Mouse (Mus musculus): ENCODE results near the gene Tspan12. TPM values are rescaled to one million over a fixed set of nuclear protein-coding genes. Genes with fewer than 3 reads are reported as not detected.
"Not testable (repeated sequence)": the region's sequence is repeated elsewhere in the genome, so short reads cannot be mapped to it uniquely, and the experiment has no call there.

Gene Tspan12
- polyA plus RNA-seq (2014; fragmentation: Nextera tagmentation; extraction: Ambion mirVana), result 63.6 and 69.5 TPM in 2 replicates

DNA sequence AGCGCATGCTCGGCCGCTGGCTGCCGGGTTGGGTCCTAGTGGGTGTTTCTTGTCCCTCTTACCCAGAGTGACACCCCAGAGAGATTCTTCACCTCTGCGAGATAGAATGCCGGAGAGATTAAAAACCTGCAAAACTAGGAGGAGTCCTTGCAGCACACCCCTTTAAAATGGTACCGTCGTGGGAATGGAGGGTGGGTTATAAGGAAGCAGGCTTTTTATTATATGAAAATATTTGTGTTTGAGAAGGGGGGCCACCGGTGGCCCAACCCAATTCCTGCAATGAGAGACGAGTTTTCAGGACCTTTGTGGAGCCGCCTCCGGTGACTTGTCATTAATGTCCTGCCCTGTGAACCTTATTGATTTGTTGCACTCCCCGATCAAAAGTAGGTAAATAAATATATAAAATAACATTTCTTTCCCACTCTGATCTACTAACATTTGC, at the start of gene Tspan12:
TSS of gene Tspan12 (minus strand) at position 172 of the 442 bp plus-strand sequence.
- Histone ChIP-seq H3K27ac (replicated peaks; ENCODE audit: low read depth, low read length) (peak within 1 kb of the TSS; percentile 85), H3K36me3 (ENCODE audit: control insufficient read depth, insufficient read depth, low read length) (no peaks in the 10 kb centered on the region), H3K9me3 (ENCODE audit: control insufficient read depth, low read length) (no peaks in the 10 kb centered on the region), H3K27me3 (ENCODE audit: control insufficient read depth, insufficient read depth, low read length) (no peaks in the 10 kb centered on the region), H3K4me2 (ENCODE audit: low read length) (peak within 1 kb of the TSS; percentile 80), H3K4me3 (replicated peaks; ENCODE audit: low read depth, low read length) (peak within 1 kb of the TSS; percentile 79), H3K4me1 (ENCODE audit: control insufficient read depth, insufficient read depth, low read length) (peaks cover 9% of the 10 kb centered on the region; the same call in 1 of the 2 replicates), H3K9ac (replicated peaks; ENCODE audit: low read length) (peak within 1 kb of the TSS; percentile 86)
- 1% methylated on average over 13 of the region's 13 CpGs for WGBS
- DNase-seq (no peak), ATAC-seq (ENCODE audit: low FRiP score, low TSS enrichment) (peak; percentile 12)

DNA sequence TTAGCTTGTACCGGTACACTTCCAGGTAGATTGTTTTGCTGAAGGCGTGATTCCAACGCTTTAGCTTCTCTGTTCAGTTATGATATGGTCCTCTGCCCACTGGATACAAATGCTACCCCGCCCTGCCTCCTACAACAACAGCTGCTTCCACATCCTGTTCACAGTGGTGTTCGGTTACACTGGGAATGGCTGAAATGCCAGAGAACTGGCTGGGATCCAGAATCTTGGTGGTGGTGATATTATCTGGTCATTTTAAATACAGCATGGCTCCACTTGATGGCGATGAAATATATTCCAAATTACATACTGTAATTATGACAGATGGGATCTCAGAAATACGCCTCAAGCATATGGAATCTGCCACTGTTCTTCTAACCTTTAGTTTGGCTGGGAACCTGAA, 42.1 kb upstream of the Tspan12 start:
- 80% methylated on average over 7 of the region's 7 CpGs for WGBS
- Histone ChIP-seq H3K27ac (replicated peaks; ENCODE audit: low read depth, low read length) (no peak overlapping the region), H3K9ac (replicated peaks; ENCODE audit: low read length) (no peak overlapping the region), H3K9me3 (ENCODE audit: control insufficient read depth, low read length) (no peaks in the 10 kb centered on the region), H3K36me3 (ENCODE audit: control insufficient read depth, insufficient read depth, low read length) (no peaks in the 10 kb centered on the region), H3K4me2 (ENCODE audit: low read length) (no peak overlapping the region), H3K27me3 (ENCODE audit: control insufficient read depth, insufficient read depth, low read length) (no peaks in the 10 kb centered on the region), H3K4me1 (ENCODE audit: control insufficient read depth, insufficient read depth, low read length) (no peaks in the 10 kb centered on the region), H3K4me3 (replicated peaks; ENCODE audit: low read depth, low read length) (no peak overlapping the region)
- DNase-seq (peak; percentile 44), ATAC-seq (ENCODE audit: low FRiP score, low TSS enrichment) (0 out of 2 replicates have a peak, but pooled peaks have one; percentile 31)

DNA sequence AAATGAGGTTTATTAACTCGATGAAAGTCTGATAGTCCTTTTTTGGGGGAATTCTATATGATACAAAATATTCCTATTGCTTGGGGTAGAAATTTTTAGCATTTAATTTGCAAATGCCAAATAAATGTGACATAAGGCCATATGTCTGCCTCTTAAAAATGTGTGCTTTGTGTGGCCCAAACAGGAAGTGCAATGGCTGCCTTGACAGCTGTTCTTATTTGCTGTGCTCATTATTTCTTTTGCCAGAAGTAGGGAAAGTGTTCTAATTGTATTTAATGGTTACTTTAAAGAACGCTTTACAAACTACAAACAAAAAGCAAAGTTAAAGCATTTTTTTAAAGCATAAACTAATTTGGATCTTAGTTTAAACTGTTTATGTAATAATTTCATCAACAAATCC, 36.8 kb upstream of the Tspan12 start:
- H3K4me1 ChIP-seq (ENCODE audit: control insufficient read depth, insufficient read depth, low read length), result no peaks in the 10 kb centered on the region
- no peaks in the 10 kb centered on the region for H3K36me3 ChIP-seq (ENCODE audit: control insufficient read depth, insufficient read depth, low read length)
- H3K4me3 ChIP-seq (replicated peaks; ENCODE audit: low read depth, low read length), result no peak overlapping the region
- no peaks in the 10 kb centered on the region for H3K9me3 ChIP-seq (ENCODE audit: control insufficient read depth, low read length)
- 90% methylated on average over 2 of the region's 2 CpGs for WGBS
- no peaks in the 10 kb centered on the region for H3K27me3 ChIP-seq (ENCODE audit: control insufficient read depth, insufficient read depth, low read length)
- H3K9ac ChIP-seq (replicated peaks; ENCODE audit: low read length), result no peak overlapping the region
- H3K27ac ChIP-seq (replicated peaks; ENCODE audit: low read depth, low read length), result no peak overlapping the region
- ATAC-seq (ENCODE audit: low FRiP score, low TSS enrichment), result no peak
- DNase-seq, result peak; percentile 3
- no peak overlapping the region for H3K4me2 ChIP-seq (ENCODE audit: low read length)

DNA sequence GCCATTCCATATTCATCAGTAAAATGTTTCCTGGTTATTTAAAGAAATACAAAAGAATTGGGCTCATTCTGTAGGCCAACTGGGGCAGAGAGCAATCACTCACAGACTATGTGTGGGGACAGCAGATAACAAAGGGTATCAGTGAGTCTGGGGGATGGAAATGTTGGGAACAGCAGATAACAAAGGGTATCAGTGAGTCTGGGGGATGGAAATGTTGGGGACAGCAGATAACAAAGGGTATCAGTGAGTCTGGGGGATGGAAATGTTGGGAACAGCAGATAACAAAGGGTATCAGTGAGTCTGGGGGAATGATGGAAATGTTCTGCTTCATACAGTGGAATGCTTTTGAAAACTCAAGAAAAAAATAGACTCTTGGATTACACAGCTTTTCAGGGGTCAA, 35.7 kb upstream of the Tspan12 start:
- H3K4me1 ChIP-seq (ENCODE audit: control insufficient read depth, insufficient read depth, low read length); H3K27me3 ChIP-seq (ENCODE audit: control insufficient read depth, insufficient read depth, low read length); H3K4me3 ChIP-seq (replicated peaks; ENCODE audit: low read depth, low read length); ATAC-seq (ENCODE audit: low FRiP score, low TSS enrichment); H3K27ac ChIP-seq (replicated peaks; ENCODE audit: low read depth, low read length); H3K36me3 ChIP-seq (ENCODE audit: control insufficient read depth, insufficient read depth, low read length); H3K9me3 ChIP-seq (ENCODE audit: control insufficient read depth, low read length); DNase-seq; H3K4me2 ChIP-seq (ENCODE audit: low read length); H3K9ac ChIP-seq (replicated peaks; ENCODE audit: low read length): not testable (repeated sequence)

DNA sequence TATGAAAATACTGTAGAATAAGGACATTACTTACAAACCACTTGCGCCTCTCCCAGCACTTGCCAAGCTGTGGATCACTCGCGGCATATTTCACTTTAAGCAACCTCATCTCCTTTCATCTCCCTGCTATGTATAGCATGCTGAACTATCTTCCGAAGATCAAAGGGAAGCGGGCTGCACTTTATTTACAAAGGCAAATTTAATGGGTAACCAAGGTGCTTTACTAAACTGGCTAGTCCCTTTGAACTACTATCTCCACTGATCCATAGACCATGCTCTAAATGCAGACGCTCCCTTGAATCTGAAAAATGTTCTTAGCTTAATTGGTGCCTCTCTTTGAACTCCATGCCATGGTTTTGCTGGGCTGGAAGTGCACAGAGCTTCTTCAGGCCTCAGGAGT, 27.2 kb upstream of the Tspan12 start:
- Histone ChIP-seq H3K9me3 (ENCODE audit: control insufficient read depth, low read length) (no peaks in the 10 kb centered on the region), H3K4me1 (ENCODE audit: control insufficient read depth, insufficient read depth, low read length) (no peaks in the 10 kb centered on the region), H3K4me3 (replicated peaks; ENCODE audit: low read depth, low read length) (no peak overlapping the region), H3K27me3 (ENCODE audit: control insufficient read depth, insufficient read depth, low read length) (no peaks in the 10 kb centered on the region), H3K4me2 (ENCODE audit: low read length) (no peak overlapping the region), H3K9ac (replicated peaks; ENCODE audit: low read length) (no peak overlapping the region), H3K36me3 (ENCODE audit: control insufficient read depth, insufficient read depth, low read length) (no peaks in the 10 kb centered on the region), H3K27ac (replicated peaks; ENCODE audit: low read depth, low read length) (no peak overlapping the region)
- DNase-seq (peak; percentile 8), ATAC-seq (ENCODE audit: low FRiP score, low TSS enrichment) (no peak)
- WGBS, result 77% methylated on average over 6 of the region's 6 CpGs

DNA sequence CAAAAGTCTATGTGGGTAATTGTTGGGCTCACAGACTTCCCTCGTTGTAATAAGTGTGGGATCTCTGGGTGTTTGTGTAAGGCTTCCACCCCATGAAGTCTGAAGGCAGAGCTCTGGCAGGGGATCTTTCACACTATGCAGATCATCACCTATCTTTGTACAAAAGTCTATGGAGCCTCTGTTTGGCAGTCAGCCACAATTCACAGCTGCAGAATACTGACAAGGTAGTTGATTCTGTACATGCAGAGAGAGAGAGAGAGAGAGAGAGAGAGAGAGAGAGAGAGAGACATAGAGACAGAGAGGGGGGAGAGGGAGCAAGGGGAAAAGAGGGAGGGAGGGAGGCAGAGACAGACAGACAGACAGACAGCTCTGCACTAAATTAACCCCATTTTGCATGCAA, 15.0 kb upstream of the Tspan12 start:
- H3K36me3 ChIP-seq (ENCODE audit: control insufficient read depth, insufficient read depth, low read length), result no peaks in the 10 kb centered on the region
- H3K27me3 ChIP-seq (ENCODE audit: control insufficient read depth, insufficient read depth, low read length), result no peaks in the 10 kb centered on the region
- H3K4me1 ChIP-seq (ENCODE audit: control insufficient read depth, insufficient read depth, low read length), result no peaks in the 10 kb centered on the region
- no peak for ATAC-seq (ENCODE audit: low FRiP score, low TSS enrichment)
- no peak overlapping the region for H3K9ac ChIP-seq (replicated peaks; ENCODE audit: low read length)
- no peak overlapping the region for H3K27ac ChIP-seq (replicated peaks; ENCODE audit: low read depth, low read length)
- 65% methylated on average over 1 of the region's 1 CpGs for WGBS
- DNase-seq, result peak; percentile 23
- no peak overlapping the region for H3K4me3 ChIP-seq (replicated peaks; ENCODE audit: low read depth, low read length)
- H3K9me3 ChIP-seq (ENCODE audit: control insufficient read depth, low read length), result no peaks in the 10 kb centered on the region
- no peak overlapping the region for H3K4me2 ChIP-seq (ENCODE audit: low read length)

DNA sequence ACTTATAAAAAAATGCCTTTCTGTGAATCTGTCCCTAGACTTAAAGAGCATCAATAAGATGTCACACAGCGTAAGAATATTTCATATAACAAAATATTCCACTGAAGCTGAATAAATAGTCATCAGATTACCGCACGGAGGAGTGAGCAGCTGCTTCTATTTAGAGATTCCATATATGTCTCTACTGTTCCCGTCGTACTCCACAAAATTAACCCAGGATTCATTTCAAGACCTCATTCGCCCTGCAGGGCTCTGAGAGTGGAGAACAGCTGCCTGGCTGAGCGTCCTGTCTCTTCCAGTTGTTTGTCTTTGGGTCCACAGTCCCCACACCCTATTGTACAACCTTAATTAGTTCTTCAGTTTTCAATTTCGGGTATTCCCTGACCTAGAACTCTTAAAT, 11.9 kb upstream of the Tspan12 start:
- H3K36me3 ChIP-seq (ENCODE audit: control insufficient read depth, insufficient read depth, low read length), result no peaks in the 10 kb centered on the region
- no peaks in the 10 kb centered on the region for H3K4me1 ChIP-seq (ENCODE audit: control insufficient read depth, insufficient read depth, low read length)
- H3K4me3 ChIP-seq (replicated peaks; ENCODE audit: low read depth, low read length), result no peak overlapping the region
- no peak for DNase-seq
- 75% methylated on average over 8 of the region's 8 CpGs for WGBS
- H3K27ac ChIP-seq (replicated peaks; ENCODE audit: low read depth, low read length), result no peak overlapping the region
- H3K4me2 ChIP-seq (ENCODE audit: low read length), result no peak overlapping the region
- no peaks in the 10 kb centered on the region for H3K9me3 ChIP-seq (ENCODE audit: control insufficient read depth, low read length)
- ATAC-seq (ENCODE audit: low FRiP score, low TSS enrichment), result no peak
- no peak overlapping the region for H3K9ac ChIP-seq (replicated peaks; ENCODE audit: low read length)
- H3K27me3 ChIP-seq (ENCODE audit: control insufficient read depth, insufficient read depth, low read length), result no peaks in the 10 kb centered on the region

DNA sequence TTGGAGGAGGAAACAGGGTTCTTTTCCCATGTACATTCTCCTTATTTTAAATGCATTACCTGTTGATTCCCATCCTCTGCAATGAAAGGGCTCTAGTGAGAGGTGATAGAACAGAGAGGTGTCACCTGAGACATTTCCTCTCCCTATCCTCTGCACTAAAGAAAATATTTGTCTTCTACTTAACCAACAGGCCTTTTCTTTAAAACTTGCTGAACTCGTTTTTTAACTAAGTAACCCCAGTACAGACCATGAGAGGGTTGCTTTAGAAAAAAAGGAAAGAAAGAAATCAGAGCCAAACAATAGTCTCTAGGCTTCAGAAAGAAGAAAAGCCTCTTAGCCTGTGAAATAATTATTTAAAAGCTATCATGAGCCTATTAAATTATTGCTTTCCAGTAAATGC, 11.2 kb upstream of the Tspan12 start:
- Histone ChIP-seq H3K36me3 (ENCODE audit: control insufficient read depth, insufficient read depth, low read length) (no peaks in the 10 kb centered on the region), H3K9me3 (ENCODE audit: control insufficient read depth, low read length) (no peaks in the 10 kb centered on the region), H3K9ac (replicated peaks; ENCODE audit: low read length) (no peak overlapping the region), H3K27ac (replicated peaks; ENCODE audit: low read depth, low read length) (no peak overlapping the region), H3K27me3 (ENCODE audit: control insufficient read depth, insufficient read depth, low read length) (no peaks in the 10 kb centered on the region), H3K4me1 (ENCODE audit: control insufficient read depth, insufficient read depth, low read length) (no peaks in the 10 kb centered on the region), H3K4me3 (replicated peaks; ENCODE audit: low read depth, low read length) (no peak overlapping the region), H3K4me2 (ENCODE audit: low read length) (no peak overlapping the region)
- DNase-seq (no peak), ATAC-seq (ENCODE audit: low FRiP score, low TSS enrichment) (no peak)
- WGBS, result 16% methylated on average over 1 of the region's 1 CpGs

DNA sequence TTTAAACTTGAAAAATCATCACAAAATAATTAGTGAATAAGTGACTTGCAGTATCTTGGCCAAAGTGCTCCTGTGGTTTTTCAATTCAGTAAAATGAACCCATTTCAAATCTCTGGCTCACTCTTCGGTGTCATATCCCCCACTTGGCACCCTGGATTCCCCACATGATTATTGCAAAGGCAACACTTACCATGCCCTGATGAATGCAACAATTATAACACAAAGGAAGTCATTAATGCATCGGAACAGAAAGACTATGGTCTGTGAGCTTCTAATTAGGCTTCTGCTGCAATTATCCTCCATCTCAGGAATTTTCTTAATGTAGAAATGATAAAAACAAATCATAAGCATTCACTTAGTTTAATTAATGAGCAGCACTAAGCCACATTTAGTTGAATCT, 9.0 kb upstream of the Tspan12 start:
- 78% methylated on average over 2 of the region's 2 CpGs for WGBS
- Histone ChIP-seq H3K4me3 (replicated peaks; ENCODE audit: low read depth, low read length) (no peak overlapping the region), H3K27ac (replicated peaks; ENCODE audit: low read depth, low read length) (no peak overlapping the region), H3K4me1 (ENCODE audit: control insufficient read depth, insufficient read depth, low read length) (no peaks in the 10 kb centered on the region), H3K36me3 (ENCODE audit: control insufficient read depth, insufficient read depth, low read length) (no peaks in the 10 kb centered on the region), H3K9ac (replicated peaks; ENCODE audit: low read length) (no peak overlapping the region), H3K4me2 (ENCODE audit: low read length) (no peak overlapping the region), H3K27me3 (ENCODE audit: control insufficient read depth, insufficient read depth, low read length) (no peaks in the 10 kb centered on the region), H3K9me3 (ENCODE audit: control insufficient read depth, low read length) (no peaks in the 10 kb centered on the region)
- ATAC-seq (ENCODE audit: low FRiP score, low TSS enrichment) (no peak), DNase-seq (no peak)
